Mouse (Mus musculus) cerebellum, adult 11 months (tissue): ENCODE results near the gene Isca1.
"Not testable (repeated sequence)": the region's sequence is repeated elsewhere in the genome, so short reads cannot be mapped to it uniquely, and the experiment has no call there.

Experiments
- DNase-seq: peaks from one replicate; pipeline ENCODE4 v3.0.0; 2022

Isca1 gene

DNA sequence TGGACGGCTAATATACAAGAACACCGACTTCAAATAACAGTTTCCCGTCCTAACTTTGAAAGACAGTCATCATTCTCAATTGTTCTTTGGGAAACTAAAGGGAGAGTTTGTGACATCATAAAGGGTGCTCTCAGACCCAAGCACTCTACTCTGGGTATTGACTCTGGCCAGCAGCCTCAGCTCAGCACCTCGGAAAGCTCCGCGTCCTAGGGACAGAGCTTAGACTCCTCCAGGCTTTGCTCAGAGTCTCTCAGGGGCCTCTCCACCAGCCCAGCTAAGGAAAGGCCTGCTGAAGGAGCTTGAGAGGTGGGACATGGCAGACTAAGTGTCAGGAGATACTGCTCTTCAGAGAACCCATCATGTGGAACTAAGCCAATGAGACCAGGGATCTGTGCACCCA, 23.4 kb downstream of the Isca1 start:
- DNase-seq = no peak

DNA sequence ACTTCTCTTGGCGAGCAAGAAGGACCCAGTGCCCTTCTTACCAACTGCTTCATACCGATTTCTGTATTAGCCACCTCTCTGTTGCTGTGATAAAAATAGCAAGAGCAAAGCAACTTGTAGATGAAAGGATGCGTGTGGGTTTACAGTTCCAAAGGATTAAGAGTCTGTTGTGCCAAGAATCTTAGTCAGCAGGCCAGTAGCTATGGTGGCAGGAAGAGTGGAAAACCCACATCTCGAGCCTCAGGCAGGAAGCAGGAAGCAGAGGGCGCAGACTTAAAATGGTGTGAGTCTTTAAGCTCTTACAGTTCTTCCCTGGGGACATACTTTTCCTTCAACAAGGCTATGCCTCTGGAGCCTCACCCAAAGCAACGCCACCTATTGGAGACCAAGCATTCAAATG, 24.1 kb downstream of the Isca1 start:
- no peak for DNase-seq

DNA sequence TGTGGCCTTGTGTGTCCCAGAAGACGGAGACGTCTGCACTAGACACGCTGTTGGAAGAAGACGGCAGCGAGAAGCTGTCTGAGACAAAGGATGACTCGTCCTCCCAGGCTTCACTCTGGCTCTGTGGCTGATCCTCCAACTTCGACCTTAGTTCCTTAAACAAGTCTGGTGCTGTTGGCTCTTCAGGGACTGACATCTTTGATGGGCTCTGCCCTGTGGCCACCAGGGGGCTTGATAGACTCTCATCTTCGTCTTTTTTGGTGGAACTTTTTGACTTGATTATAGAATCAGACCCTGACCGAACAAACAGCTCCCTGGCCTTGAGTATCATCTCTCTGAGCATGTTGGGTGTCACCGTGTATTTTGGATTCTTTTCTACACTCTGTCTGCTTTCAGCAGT, 27.9 kb downstream of the Isca1 start:
- no peak for DNase-seq

DNA sequence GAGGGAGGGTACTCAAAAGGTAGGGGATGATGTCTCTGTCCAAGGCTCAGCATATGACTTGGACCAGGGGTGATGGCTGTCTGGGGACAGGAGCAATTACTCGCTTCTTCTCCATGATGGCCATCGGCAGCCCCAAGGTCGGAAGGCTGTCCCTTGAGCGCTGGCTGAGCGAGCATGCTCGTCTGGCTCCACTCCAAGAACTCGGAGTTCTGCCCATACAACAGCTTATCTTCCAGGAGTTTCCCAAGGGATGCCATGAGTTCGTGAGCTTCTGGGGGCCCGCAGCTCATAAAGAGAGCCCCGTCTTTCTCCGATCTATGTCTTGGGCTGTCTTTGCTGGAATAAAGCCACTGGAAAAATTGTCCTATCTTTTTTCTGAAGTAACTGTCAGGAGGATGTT, 28.5 kb downstream of the Isca1 start:
- no peak for DNase-seq

DNA sequence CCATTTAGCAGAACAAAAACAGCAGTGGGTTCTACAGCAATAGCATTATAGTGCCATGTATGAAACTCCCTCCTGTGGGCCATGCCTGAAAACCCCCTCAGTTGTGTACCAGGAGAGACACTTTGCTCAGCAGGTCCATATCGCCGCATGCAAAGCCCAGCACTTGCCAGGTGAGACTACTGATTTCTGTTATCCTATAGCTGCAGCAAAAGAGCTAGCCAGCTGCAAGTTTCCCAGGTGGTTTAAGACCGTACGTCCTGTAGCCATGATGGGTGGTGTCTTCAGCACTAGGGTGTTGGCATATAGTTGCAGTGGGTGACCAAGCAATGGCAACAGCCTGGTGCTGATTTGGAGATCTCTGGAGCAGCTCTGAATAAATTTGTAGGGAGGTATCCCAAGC, 30.2 kb downstream of the Isca1 start:
- no peak for DNase-seq

DNA sequence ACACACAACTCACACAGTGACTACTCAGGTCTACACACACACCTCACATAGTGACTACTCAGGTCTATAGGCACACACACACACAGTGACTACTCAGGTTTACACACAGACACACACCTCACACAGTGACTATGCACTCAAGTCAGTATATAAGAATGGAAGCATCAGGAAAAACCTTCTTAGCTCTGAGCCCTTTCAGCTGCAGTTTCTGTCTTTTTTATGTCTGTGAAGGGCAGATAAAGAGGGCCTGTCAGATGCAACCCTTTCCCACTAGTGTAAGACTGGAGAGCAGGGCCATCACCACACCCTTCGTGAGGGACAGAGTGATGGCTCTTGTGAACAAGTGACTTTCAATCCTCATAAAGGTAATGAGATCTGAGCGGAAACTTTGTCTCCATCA, 31.2 kb downstream of the Isca1 start:
- no peak for DNase-seq

DNA sequence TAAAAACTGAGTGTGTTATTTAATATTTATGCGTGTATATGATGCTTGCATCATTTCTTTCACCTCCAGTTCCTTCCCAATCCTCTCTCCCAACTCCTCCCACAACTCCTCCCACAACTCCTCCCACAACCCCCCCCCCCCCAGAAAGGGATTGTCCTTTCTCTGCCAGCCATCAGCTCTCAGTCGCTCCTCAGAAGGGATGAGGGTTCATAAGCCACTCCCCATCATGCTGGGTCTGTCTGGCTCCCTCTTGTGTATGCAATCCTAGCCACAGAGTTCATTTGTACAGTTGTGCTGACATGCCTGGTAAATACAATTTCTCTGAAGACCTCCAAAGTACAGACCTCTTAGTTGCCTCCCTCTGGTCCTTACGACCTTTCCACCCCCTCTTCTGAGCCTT, 34.4 kb downstream of the Isca1 start:
- no peak for DNase-seq

DNA sequence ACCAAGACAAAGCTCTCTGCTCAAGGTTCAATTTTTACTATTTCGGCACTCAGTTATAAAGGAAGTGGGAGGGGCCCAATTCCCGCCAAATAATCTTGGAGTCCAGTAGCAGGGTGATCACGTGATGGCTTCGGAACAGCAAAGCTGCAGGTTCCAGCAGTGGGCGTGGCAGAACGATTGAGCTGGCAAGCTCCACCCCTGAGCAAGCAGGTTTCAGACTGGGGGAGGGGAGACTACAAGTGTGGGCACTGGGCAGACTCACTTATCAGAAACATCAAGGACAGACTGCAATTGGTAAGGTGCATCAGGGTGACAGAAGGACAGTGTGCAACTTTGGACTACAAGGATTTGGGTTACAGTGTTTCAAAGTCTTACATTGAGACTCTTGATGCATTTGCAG, 35.3 kb downstream of the Isca1 start:
- DNase-seq = not testable (repeated sequence)

DNA sequence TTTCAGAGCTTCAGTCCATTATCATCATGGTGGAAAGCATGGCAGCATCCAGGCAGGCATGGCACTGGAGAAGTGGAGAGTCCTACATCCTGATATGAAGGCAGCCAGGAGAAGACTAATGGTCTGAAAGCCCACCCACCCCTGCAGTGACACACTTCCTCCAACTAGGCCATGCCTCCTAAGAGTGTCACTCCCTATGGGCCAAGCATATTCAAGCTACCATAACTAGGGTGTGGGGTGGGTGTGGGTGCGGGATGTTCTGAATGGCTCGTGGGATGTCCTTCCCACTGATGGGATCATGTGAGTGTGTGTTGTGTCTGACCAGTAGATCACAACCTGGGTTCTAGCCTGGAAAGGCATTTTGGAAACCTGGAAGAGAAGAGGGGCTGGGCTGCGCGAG, 35.7 kb downstream of the Isca1 start:
- DNase-seq = no peak

DNA sequence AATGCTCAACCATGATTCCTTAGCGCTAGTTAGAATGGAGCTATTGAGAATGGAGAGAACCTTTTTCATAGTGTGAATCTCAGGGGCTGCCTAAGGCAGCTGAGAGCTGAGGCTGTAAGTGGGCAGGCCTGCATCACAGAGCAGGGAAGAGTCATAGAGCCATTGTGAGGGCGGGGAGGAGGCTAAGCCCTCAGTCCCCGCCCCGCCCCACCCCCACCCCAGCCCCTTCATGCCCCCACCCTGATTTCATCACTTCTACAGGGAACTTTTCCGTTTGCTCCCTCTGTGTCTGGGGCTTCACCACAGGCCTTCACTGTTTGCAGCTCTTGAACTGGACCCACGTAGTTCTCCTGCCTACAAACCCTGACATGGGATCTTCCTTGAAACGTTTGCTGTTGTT, 38.0 kb downstream of the Isca1 start, which contains the start of gene Spata31d1d:
Gene Spata31d1d (minus strand): TSS at position 101 of the 400 bp plus-strand sequence.
- DNase-seq = no peak

DNA sequence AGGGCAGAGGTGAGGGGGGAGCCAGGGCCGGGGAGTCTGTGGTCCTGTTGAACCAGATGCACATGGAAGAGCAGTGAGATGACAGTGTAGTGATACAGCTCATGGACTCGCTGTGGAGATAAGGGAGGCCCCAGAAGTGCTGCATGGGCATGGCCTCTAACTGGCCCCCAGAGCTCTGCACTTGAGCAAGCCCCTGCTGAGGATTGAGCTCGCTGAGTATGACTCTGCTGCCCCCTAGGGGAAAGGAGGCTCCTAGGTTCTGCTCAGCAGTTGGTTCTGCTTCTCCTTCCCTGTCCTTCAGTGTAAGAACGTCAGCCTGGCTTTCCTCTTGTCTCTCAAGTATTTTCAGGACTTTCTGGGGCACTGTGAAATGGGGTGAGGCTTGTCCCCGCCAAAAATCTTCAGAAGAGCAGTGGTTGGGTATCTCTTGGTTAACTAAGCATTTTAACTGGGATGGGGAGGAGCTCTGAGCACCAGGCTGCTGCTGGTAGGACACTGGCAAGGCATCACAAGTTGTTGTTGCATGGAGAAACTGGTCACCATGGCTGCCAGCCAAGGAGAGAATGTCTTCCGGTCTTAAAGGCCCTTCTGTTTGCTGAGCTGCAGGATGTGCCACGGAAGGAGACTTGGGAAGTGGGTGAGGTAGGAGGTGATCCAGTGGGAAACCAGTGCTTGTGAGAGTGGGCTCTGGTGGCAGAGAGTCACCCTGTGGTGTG, 41.1 kb downstream of the Isca1 start:
- peak; percentile 75 for DNase-seq

DNA sequence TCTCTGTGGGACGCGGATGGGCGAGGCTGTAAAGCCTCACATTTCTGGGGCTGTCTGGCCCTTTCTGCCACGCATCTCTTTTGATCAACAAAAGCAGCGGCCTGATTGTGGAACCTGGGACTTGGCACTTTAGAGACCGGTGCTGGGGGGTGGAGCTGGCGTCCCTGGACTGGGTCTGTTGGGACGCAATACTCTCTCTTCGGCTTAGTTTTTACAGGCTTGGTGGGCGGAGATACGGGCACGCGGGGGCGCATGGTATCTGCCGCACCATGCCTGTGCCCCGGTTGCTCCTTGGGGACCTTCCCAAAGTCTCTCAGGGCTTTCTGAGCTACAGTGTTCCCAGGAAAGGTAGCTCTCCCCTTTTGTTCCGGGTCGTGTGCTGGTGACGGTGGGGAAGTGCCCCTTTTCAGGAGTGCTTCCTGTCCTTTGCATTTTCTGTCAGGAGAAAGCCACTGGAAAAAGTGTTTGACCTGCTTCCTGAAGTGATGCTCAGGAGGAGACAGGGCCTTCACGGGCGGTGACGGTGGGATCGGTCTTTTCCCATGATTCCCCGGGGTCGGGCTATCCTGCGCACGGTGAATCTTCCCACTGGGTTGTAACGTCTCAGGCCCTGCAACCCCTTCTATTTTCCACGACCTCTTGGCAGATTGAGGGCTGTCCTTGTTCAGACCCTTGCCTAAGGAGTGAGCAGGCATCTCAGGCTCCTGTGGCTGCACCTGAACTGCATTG, 43.3 kb downstream of the Isca1 start:
- DNase-seq = no peak

DNA sequence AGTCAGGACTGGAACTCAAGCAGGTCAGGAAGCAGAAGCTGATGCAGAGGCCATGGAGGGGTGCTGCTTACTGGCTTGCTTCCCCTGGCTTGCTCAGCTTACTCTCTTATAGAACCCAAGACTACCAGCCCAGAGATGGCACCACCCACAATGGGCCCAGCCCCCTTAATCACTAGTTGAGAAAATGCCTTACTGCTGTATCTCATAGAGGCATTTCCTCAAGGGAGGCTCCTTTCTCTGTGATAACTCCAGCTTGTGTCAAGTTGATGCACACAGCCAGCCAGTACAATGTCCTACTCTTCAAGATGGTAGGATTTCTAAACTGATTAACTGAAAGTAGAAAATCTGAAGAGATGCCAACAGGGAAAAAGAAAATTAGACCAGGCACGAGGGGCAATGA, 47.5 kb downstream of the Isca1 start:
- DNase-seq = not testable (repeated sequence)

DNA sequence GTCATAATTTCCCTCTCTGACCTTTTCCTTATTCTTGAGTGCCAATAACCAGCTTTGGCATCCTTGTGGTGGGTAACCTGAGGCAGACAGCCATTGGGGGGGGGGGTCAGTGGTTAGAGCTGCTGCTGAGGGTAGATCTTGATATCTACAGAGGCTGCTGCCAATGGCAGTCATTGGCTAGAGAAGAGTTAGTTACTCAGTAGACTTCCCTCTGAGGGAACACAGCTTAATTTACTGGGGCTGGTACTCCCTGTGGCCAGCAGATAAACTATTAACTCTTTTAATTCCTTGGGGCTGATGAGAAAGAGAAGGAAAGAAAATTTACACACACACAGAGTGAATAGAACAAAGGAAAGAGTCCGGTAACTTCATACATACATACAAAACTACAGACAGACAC, 50.1 kb downstream of the Isca1 start:
- DNase-seq = no peak

DNA sequence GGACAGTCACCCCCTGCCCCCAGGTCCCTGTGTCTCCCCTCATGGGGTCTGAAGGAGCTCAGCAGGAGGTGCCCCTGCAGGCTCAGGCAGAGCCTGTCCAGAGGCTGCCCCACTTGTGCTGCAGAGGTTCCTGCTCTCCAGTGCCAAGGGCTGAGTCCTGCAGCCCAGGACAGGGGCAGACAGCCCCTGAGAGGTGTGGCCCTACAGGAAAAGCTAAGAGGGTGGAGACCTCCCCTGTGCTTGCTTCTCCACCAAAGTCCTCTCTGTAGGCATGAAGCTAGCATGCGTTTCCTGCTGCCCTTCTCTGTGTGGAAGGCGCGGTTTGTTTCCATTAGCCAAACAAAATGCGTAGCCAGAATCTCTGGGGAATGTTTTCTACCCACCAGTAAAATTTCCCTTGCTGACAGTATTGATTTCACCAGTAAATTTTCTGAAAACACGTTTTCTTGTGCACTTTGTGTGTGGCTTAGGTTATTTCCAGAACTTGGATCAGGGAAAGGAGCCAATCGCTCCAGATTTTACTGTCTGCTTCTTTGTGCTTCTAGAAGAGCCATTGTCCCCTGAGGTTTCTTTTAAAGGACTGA, 50.7 kb downstream of the Isca1 start:
- DNase-seq = not testable (repeated sequence)

DNA sequence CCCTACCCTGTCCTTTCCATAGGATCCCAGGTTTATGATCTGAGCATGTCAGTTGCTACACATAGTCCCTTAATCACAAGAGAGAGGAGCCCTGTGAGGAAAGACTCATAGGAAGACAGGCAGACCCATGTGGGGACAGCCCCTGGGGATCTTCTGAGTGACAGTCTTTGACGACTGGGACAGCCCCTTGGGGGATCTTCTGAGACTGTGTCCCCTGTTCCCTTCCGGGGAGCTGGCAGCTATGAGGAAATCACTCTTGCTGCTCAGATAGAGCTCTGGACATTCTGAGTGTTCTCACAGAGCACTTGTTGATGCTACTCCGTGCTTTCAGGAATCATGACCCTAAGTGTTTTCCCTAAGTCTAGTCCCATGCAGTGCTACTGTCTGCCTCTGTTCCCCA, 55.9 kb downstream of the Isca1 start:
- no peak for DNase-seq

DNA sequence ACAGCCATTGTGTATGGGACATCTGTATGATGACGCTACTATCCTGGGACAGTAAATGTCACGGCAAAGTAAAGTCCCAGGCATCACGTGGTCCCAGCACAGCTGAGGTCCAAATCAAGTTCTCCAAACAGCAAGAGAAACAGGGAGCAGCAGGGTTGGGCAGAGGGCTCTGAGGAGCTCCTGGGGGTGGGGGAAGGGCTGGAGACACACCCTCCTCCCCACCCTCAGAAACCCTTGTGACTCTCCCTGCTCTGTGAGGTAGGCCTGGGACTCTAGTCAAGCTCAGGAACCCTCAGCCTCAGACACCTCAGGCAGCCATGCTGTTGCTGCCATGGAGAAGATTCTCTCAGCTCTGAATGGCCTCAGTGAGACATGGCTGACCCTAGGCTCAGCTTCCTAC, 57.6 kb downstream of the Isca1 start, which contains the start of gene Spata31d1b:
Gene Spata31d1b (plus strand): TSS at position 301 of the 400 bp plus-strand sequence.
- DNase-seq = not testable (repeated sequence)

DNA sequence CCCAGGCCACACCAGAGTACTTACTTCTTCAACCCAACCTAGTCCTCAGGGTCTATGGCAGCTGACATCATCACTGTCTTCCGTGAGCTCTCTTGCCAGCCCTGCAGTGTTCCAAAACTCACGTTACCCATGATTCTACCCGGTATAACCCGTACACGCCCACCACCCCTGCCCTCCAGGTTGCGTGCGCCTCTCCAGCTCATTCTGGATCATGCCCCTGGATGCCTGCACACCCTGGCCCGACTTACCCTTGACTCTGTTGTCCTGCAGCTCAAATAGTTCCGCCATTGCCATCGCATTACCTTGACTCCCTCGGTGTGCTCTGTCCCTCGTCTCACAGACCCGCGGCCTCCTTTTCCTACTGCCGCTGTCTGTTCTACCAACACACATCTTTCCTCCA, 59.4 kb downstream of the Isca1 start, which contains the start of gene Spata31d1a:
Gene Spata31d1a (minus strand): TSS at position 101 of the 400 bp plus-strand sequence.
- no peak for DNase-seq
